Mouse (Mus musculus) adrenal gland, postnatal 25 days (tissue): ENCODE measurements around the gene B4galt7. TPM values are rescaled to one million over a fixed set of nuclear protein-coding genes. Genes with fewer than 3 reads are reported as not detected.
"Not testable (repeated sequence)": the region's sequence is repeated elsewhere in the genome, so short reads cannot be mapped to it uniquely, and the experiment has no call there.

Source experiments
- DNase-seq: peaks from one replicate; pipeline ENCODE4 v3.0.0; 2021; ENCODE audit warnings: mixed read lengths
- total RNA-seq: library from RNA; stranded (reverse); gene quantifications from 2 replicates; pipeline ENCODE4 v1.2.3, GENCODE M21; 2021

The B4galt7 gene
- total RNA-seq, 1 experiment from 2014 or later, result 19.7 TPM

DNA sequence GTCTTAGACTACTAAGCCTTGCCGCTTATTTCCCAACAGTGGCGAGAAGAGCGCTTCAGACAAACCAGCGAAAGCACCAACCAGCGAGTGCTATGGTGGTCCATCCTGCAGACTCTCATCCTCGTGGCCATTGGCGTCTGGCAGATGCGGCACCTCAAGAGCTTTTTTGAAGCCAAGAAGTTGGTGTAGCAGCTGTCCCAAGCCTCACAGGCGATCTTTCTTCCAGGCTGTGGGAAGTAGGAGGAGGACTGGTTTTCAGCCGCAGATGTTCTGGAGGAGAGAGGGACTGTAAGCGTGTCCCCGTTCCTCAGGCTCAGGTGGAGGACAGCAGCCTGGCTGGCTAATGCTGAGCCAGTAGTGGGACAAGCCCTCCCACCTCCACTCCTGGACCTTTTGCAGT is 2.9 kb upstream of the B4galt7 start:
- no peak for DNase-seq

DNA sequence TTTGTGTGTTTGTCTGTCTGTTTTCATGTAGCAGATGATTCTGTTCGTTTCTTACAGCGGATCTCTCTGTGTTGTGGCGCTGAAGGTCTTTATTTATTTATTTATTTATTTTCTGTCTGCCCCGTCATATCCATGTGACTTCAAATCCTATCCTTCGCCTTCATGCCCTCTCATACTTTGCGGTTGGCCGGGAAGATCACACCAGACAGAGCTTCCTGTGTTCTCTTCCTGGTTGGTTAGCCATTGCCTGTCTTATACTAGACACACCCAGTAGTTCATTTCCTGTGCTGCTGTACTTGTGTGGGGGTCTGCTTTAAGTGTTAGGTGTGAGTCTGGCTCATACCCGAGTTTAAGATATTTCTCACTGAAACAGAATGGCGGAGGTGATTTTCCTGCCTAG is 961 bp downstream of the B4galt7 start:
- no peak for DNase-seq

DNA sequence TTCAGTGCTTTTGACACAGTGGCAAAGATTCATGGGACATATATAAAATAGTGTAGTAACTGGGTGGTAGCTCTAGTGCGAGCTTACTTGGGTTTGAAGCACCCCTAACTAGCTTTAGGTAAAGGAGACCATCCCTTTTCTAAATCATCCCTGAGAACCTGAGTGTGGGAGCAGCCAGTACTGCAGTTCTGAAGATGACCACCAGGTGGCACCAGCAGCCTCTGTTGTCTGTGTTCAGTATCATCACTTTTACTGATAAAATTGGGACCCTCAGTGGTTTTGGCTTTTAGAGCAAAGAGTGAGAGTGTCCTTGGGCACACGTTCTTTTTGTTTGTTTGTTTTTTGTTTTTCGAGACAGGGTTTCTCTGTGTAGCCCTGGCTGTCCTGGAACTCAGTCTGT is 1.9 kb downstream of the B4galt7 start:
- DNase-seq, result peak; percentile 83

DNA sequence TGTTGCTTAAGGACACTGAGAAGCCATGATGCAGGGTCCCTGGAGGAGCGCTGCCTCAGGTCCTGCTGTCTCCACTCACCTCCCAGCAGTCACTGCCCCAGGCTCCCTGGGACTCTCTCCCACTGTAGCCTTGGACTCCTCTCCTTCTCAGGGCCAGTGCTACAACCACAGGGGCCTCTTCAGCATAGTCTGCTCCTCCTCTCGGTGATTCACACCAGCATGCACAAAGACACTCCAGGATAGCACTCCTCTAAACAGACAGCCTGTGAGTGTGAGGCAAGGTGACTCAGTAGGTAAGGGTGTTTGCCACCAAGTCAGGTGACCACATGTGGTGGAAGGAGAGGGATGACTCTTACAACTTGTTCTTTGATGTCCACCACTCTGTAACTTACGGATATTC is 4.9 kb downstream of the B4galt7 start:
- DNase-seq, result no peak

DNA sequence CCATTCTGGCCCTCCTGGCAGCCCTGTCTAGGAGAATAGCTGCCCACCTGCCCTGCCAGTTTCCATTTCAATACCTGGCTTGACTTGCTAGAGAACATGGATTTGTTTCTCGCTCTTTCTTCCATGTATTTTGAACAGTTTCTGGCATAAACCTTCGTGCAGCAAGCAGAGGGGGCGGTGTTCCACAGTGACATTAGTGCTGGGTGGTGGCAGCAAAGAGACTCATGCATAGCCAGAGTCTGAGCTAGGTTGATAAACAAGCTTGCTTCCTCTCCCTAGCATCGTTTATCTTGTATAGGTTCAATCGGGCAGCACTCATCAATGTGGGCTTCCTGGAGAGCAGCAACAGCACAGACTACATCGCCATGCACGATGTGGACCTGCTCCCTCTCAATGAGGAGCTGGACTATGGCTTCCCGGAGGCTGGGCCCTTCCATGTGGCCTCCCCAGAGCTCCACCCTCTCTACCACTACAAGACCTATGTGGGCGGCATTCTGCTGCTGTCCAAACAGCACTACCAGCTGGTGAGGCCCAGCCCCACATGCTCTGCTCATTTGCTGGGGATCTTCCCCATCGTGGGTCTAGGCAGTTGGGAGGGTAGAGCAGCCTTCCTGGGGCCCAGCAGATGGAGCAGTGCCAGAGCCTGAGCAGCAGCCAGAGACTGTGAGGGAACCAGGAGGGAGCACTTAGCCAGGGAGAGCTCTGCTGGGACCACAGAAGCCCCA is 7.4 kb downstream of the B4galt7 start:
- DNase-seq, result no peak

DNA sequence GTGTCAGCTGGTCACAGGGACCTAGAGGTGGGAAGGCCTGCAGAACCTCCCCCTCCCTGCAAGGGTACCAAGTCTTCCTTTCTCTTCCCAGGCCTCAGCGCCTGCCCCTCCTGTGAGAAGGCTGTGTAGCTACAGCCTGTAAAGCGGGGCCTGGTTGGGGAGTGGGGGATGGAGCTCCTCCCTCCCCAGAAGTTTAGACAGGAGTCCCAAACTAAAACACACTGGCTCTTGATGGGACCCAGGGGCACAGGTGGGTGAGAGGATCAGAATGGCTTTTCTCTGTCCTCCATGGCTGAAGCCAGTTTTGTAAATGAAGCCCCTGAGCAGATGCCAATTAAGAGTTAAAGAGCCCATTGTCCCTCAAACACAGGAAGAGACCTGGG is 7.9 kb downstream of the B4galt7 start:
- DNase-seq, result no peak

DNA sequence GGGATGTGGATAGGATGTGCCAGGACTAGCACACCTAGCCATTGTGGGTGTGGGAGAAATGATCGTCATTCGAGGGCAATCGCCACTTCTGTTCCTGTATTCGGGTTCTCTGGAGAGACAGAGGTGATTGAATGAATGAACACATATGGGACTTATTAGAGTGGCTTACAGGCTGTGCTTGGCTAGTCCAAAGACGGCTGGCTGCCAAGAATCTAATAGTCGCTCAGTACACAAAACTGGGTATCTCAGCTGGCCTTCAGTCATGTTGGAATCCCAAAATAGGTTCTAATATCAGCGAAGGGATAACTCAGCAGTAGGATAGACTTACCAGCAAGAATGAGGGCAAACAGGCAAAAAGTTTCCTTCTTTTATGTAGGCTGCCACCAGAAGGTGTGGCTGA is 12.3 kb downstream of the B4galt7 start:
- DNase-seq, result no peak

DNA sequence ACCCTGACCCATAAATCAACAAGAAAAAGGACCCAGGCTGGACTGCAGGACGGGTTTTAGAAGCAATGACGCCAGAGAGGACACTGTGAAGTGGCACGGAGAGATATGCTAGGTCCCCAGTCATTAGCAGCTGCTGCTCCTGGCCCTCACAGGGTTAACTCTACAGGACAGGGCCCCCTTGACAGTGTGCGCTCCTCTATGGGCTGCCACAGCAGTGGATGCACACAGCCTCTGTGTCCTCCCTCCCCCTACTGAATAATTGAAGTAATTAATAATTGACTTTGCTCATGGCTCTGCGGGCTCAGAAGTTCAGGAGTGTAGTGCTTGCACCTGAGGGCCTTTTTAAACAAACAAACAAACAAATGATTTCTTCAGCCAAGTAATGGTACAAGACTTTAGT is 13.8 kb downstream of the B4galt7 start:
- no peak for DNase-seq

DNA sequence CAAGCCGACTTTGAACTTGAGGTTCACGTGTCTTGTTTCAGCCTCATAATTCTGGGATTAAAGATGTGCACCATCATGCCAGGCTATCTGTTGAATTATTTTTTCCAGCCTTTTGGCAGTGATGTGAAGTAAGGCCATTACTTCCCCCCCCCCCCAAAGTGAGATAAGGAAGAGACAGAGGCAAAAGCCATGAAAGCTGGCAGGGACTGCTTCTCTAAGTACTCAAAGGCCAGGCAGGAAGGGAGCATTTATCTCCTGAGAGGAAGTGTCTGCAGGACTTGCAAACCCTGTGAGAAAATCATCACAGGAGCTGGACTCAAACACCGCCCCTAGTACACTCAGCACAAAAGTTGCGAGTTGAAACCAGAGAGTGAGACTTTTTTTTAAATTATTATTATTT is 19.6 kb downstream of the B4galt7 start:
- no peak for DNase-seq

DNA sequence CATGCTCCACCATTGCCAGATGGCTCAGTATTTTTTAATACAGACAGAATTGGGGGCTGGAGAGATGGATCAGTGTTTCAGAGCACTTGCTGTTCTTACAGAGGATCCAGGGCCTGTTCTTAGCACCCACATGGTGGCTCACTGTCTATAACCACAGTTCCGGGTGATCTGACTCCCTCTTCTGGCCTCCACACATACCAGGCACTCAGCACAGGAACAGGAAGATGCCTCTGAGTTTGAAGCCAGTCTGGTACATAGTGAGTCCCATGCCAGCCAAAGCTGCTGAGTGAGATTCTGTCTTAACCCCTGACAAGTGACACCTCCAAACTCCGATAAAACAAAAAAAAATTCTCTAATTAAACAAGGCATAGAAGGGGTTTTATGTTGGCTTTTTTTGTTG is 20.6 kb downstream of the B4galt7 start:
- DNase-seq, result no peak

DNA sequence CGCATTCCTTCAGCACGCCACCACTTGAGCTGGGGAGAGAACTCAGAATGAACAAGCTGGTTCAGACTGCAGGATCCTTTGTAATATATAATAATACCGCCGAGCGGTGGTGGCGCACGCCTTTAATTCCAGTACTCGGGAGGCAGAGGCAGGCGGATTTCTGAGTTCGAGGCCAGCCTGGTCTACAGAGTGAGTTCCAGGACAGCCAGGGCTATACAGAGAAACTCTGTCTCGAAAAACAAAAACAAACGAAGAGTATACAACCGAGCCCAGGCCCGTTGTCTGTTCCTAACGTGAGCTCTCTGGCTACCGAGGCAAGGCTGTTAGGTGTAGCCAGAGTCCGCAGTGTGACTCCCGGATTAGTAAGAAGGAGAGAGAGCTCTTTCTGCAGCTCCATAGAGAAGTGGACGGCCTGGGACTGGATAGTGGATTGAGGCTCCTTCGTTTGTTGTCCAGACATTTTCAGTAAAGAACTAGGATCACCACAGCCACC is 22.5 kb downstream of the B4galt7 start:
- DNase-seq, result not testable (repeated sequence)

DNA sequence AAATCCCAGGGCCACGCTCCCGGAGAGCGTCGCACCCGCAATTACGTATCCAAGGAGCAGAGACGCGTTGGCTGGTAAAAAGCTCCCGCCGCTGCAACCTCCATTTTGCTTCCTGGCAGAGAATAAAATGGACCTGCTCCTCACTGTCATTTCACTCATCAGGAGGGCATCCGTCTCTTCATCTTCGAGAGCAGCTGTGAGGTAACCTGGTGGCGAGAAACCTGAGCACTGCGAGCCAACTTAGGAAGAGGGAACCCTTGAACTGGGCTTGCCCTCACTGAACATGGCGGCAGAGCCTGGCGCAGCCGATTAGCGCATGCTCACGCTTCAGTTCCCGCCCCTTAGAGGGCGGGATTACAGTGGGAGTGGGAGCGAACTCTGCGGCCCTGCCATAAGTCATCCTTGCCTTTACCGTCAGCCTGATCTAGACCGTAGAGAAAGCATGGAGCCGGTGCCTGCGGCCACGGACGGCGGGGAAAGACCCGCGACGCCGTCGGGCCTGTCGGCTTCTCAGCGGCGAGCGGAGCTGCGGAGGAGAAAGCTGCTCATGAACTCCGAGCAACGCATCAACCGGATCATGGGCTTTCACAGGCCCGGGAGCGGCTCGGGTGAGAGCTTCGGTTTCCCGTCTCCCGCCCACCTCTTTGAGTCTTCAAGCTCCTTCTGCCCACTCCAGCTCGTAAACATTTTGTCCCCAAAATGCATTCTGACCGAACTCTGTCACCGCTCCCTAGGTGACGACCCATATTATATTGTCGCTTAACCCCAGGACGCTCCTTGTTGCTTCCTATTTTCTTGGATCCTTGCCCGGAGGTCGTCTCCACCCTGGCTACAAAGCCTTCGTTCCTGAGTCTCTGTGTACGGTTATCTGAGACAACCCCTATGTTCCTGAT is 23.2 kb downstream of the B4galt7 start, which contains the start of gene Caml:
Gene Caml (plus strand): TSS at position 357 of the 893 bp plus-strand sequence.
- peak; percentile 87 for DNase-seq

DNA sequence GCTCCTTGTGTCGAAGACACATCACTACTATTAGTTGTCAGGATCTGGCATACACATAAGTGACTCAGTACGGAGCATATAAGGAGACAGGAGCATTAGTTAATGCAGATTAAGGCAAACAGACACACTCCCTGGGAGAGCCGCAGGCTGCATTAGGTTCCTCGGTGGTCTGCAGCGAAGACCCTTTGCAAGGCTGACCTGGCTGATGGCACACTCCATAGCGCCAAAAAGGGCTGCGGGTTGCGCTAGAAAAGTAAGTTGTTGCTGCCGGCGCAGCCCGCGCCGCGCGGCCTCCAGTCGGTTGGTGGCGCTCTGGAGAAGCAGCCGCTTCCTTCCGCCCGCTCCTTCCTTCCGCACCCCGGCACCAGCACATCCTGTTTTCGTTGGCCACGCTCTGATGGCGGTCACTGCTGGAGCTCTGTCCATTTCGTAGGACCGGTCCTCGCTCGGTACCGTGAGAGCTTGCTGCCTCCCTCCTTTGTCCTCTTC is 35.0 kb downstream of the B4galt7 start, which contains the start of gene Ddx46:
Gene Ddx46 (plus strand): TSS at position 389 of the 489 bp plus-strand sequence.
- peak; percentile 90 for DNase-seq

DNA sequence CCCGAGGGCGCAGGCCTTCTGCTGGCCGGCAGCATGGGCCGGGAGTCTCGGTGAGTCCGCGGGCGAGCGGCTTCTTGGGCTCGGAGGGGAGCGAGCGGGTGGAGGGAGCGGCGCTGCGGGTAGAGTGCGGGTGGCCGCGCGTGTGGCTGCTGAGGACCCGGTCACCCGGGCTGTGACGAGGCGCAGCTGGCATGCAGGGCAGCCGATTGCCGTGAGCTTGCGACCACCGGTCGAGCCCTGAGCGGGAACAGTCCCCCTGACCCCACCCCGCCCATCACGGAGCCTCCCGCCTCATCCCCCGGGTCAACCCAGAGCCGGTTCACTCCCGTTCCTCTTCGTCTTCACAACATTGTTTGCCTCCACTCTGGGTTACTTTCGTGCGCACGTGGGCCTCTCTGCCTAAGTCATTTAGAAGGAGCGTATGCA is 35.5 kb downstream of the B4galt7 start:
- peak; percentile 5 for DNase-seq

DNA sequence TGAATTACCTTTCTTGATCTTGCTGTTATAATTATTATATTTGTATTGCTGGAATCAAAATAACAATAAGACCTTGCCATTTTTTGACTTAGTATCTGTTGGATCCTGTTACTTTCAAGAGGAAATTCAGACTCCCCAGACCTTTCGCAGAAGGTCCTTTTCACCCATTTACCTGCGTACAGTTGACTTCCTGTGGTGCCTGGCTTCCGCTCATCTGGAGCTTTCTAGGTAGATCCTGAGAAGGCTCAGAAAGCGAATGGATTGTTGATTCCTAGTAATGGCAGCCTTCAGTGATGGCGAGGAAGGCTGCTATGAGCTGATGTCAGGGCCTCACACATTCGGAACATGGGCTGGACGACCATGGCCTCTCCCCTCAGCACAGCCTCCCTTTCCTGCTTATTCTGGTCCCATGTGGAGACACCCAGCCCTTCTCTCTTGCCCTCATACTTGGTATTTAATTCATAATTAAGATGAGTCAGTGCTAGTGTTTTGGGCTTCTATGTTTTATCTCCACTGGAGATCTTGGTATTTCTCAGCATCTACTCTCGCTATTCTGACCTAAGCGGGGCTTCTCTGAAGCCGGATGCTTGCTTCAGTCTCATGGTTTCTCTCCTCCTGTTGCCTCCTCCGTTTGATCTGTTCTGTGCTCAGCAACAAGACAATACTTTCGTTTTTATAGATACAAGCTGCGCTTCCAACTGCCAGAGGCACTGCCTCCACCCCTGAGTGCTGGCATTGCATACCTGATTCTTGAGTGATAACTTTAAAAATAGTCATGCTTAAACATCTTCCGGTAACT is 36.7 kb downstream of the B4galt7 start:
- DNase-seq, result no peak

DNA sequence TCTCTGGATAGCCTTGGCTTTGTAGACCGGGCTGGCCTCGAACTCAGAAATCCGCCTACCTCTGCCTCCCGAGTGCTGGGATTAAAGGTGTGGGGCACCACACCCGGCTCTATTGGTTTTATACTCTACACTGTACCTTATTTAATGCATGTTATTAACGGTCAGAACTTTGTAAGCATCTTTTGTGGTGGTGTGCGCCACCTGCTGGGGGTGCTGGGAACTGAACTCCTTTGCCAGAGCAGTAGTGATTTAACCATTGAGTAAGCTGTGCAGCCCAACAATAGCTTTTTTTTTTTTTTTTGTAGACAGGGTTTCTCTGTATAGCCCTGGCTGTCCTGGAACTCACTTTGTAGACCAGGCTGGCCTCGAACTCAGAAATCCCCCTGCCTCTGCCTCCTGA is 40.8 kb downstream of the B4galt7 start:
- DNase-seq, result peak; percentile 81

DNA sequence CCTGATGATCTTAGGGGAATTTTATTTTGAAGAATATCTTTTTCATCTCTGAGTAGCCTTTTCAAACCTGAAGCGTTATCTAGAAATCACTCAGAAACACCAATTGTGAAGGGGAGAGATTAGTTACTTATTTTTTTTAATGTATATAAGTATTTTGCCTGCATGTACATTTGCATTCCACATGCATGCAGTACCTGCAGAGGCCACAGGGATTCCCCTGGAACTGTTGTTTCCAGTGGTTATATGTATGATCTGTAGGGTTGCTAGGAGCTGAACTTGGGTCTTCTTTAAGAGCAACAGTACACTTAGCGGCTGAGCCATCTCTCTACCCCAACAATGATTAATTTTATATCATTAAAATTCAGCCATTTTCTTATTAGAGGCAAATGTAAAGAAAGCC is 44.8 kb downstream of the B4galt7 start:
- DNase-seq, result no peak

DNA sequence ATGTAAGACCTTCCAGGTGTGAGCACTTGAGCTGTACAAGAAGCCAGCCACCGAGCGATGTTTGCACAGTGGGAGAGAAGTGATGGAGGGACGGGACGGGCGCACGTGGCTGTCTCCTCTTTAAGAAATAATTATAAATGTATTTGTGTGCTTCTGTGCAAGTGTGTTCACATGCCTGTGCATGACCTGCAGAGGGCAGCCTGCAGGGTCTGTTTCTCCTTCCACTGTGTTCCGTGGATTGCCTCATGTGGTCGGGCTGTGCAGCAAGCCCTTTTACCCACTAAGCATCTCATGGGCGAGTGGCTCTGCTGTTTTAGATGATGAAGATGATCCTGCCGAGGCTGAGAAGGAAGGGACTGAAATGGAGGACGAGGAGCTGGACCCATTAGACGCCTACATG is 50.4 kb downstream of the B4galt7 start:
- DNase-seq, result no peak

DNA sequence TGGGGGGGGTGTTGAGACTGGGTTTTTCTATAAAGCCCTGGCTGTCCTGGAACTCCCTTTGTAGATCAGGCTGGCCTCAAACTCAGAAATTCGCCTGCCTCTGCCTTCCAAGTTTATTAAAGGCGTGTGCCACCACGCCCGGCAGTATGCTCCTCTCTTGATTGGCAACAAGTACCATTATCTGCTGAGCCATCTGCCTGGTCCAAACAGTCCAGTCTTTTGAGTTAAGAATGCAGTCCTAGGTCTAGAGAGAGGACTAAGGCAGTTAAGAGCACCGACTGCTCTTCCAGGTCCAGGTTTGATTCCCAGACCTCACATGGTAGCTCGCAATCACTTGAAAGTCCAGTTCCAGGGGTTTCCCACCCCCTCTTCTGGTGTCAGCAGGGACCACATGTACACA is 51.3 kb downstream of the B4galt7 start:
- no peak for DNase-seq
